Mouse (Mus musculus) midbrain, embryonic 11.5 days (tissue): ENCODE results near the gene Amer2. TPM values are rescaled to one million over a fixed set of nuclear protein-coding genes. Genes with fewer than 3 reads are reported as not detected.

Experiments used
- ATAC-seq: fragments of 200-750 bp; cut with Nextera tagmentation; 2 replicates; pipeline ENCODE4 v1.8.0; 2017; ENCODE audit warnings: moderate TSS enrichment, moderate library complexity; ENCODE audit not compliant: low FRiP score
- DNase-seq: peaks from one replicate; pipeline ENCODE4 v3.0.0; 2015; ENCODE audit warnings: low spot score; ENCODE audit errors: missing footprints
- H3K27ac ChIP-seq: fragments of 300-500 bp; sonication (generic); 2 replicates; pipeline ENCODE4 v1.5.1; 2014; ENCODE audit warnings: low read depth, low read length
- H3K27me3 ChIP-seq: fragments of 300-500 bp; sonication (generic); 2 replicates; pipeline ENCODE4 v1.6.1; 2014; ENCODE audit warnings: mild to moderate bottlenecking, low read length, moderate library complexity, mixed read lengths; ENCODE audit not compliant: control insufficient read depth, insufficient read depth
- H3K36me3 ChIP-seq: fragments of 300-500 bp; sonication (generic); 2 replicates; pipeline ENCODE4 v1.6.1; 2014; ENCODE audit warnings: mild to moderate bottlenecking, low read length, moderate library complexity, mixed read lengths; ENCODE audit not compliant: control insufficient read depth, insufficient read depth
- H3K4me1 ChIP-seq: fragments of 300-500 bp; sonication (generic); 2 replicates; pipeline ENCODE4 v1.6.1; 2014; ENCODE audit warnings: low read length; ENCODE audit not compliant: control insufficient read depth, insufficient read depth
- H3K4me2 ChIP-seq: fragments of 300-500 bp; sonication (generic); 2 replicates; pipeline ENCODE4 v1.6.1; 2014; ENCODE audit warnings: mild to moderate bottlenecking, moderate library complexity
- H3K4me3 ChIP-seq: fragments of 300-500 bp; sonication (generic); 2 replicates; pipeline ENCODE4 v1.5.1; 2014; ENCODE audit warnings: low read depth, low read length
- H3K9ac ChIP-seq: fragments of 300-500 bp; sonication (generic); 2 replicates; pipeline ENCODE4 v1.6.1; 2014; ENCODE audit warnings: low read length
- H3K9me3 ChIP-seq: fragments of 300-500 bp; sonication (generic); 2 replicates; pipeline ENCODE4 v1.6.1; 2016; ENCODE audit warnings: low read length; ENCODE audit not compliant: control insufficient read depth
- WGBS: fragments of 180-500 bp; shearing (Covaris S2); extraction: QIAGEN DNeasy Blood & Tissue Kit; methylation state at CpG from one replicate; pipeline ENCODE4 v1.1.7; 2014; 5-methylcytosine and 5-hydroxymethylcytosine counted together
- polyA plus RNA-seq: library from polyadenylated mRNA; unstranded; fragments of >200 nt; fragmentation: Nextera tagmentation; extraction: Ambion mirVana; gene quantifications from 2 replicates; pipeline ENCODE4 v1.2.1, GENCODE M21; 2014

Amer2 gene
- polyA plus RNA-seq, 1 experiment from 2014 or later, result 11.2 TPM

DNA sequence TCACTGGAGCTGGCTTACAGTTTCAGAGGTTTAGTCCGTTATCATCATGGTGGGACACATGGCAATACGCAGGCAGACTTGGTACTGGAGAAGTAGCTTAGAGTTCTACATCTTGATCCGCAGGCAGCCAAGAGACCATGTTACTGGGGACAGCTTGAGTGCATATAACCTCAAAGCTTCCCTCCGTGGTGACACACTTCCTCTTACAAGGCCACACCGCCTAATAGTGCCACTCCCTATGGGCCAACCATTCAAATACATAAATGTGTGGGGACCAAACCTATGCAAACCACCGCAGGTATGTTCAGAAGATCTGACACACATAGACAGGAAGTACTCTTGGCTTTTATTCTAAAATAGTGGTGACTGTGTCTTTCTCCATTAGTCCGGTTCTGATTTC lies 52.5 kb downstream of the Amer2 start:
- Histone ChIP-seq H3K27ac (no peak overlapping the region), H3K27me3 (peaks cover 4% of the 10 kb centered on the region; the same call in 1 of the 2 replicates), H3K36me3 (no peaks in the 10 kb centered on the region), H3K4me2 (no peak overlapping the region), H3K9ac (no peak overlapping the region), H3K4me3 (no peak overlapping the region), H3K9me3 (no peaks in the 10 kb centered on the region), H3K4me1 (peaks cover 9% of the 10 kb centered on the region; the same call in 1 of the 2 replicates)
- 92% methylated on average over 7 of the region's 7 CpGs for WGBS
- ATAC-seq (no peak), DNase-seq (no peak)

DNA sequence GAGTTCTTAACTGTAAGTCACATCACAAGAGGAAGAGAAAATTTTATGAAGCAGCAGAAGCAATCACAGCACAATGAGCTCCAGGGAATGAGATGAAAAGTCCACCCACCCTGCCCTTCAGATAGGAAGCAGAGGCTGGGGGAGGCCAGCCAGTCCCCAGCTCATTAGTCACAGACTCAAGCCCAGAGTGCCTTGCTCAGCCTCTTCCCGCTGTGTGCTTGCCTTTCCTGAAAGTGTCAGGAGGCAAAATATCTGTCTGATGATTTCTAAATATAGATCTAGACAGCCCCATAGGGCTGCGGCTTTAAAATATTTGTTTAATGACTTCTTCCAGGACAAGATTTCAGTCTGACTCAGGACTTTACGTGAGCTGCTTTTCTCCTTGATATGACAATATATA lies 54.8 kb downstream of the Amer2 start:
- no peak overlapping the region for H3K4me3 ChIP-seq
- no peak overlapping the region for H3K9ac ChIP-seq
- 69% methylated on average over 3 of the region's 3 CpGs for WGBS
- H3K4me1 ChIP-seq, result peaks cover 16% of the 10 kb centered on the region
- H3K27ac ChIP-seq, result no peak overlapping the region
- no peaks in the 10 kb centered on the region for H3K36me3 ChIP-seq
- H3K4me2 ChIP-seq, result no peak overlapping the region
- no peak for DNase-seq
- ATAC-seq, result no peak
- peaks cover 4% of the 10 kb centered on the region; the same call in 1 of the 2 replicates for H3K27me3 ChIP-seq
- H3K9me3 ChIP-seq, result no peaks in the 10 kb centered on the region

DNA sequence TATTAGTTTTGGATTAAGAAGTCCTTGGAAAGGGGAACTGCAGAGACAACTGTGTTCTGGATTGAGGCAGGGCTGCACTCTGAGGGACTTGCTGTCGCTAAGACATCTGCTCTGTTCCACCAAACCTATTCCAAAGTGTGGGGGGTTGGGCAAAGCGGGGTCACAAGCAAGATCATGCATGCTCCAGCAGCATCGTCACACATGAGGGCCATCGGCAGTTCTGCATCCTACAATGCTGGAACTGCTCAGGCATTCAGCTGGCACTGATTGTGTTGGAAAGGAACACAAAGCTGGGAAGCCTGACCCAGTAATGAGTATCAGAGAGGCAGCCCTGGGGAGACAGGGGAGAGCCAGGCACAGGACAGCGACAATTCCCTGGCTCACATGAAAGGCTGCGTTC lies 56.5 kb downstream of the Amer2 start:
- H3K4me3 ChIP-seq, result no peak overlapping the region
- 18% methylated on average over 6 of the region's 6 CpGs for WGBS
- DNase-seq (peak; percentile 90), ATAC-seq (peak; percentile 70)
- H3K9ac ChIP-seq, result no peak overlapping the region
- peaks cover 4% of the 10 kb centered on the region; the same call in 1 of the 2 replicates for H3K27me3 ChIP-seq
- no peak overlapping the region for H3K4me2 ChIP-seq
- H3K36me3 ChIP-seq, result no peaks in the 10 kb centered on the region
- H3K27ac ChIP-seq, result no peak overlapping the region
- no peaks in the 10 kb centered on the region for H3K9me3 ChIP-seq
- H3K4me1 ChIP-seq, result peaks cover 16% of the 10 kb centered on the region

DNA sequence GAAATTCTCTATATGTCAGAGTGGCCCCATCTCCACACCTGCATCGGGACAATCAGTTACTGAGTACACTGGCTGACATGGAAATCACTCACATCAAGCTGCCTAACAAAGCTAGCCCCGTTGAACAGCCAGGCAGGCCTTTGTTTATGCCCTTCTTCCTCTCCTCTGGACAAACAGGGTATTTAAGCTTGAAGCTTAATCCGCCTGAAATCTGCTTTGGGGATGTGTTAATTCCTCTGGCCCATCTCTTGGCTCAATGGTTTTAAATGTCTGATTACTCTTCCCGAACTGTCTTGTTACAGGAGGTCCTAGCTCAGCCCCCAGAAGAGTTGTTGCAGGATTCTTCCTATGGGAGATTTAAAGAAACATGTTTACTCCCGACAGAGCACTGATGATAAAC lies 58.5 kb downstream of the Amer2 start:
- Histone ChIP-seq H3K27ac (no peak overlapping the region), H3K4me1 (peaks cover 16% of the 10 kb centered on the region), H3K4me3 (no peak overlapping the region), H3K36me3 (no peaks in the 10 kb centered on the region), H3K4me2 (no peak overlapping the region), H3K9ac (no peak overlapping the region), H3K9me3 (no peaks in the 10 kb centered on the region), H3K27me3 (peaks cover 4% of the 10 kb centered on the region; the same call in 1 of the 2 replicates)
- WGBS, result 15% methylated on average over 5 of the region's 5 CpGs
- DNase-seq, result peak; percentile 88
- no peak for ATAC-seq

DNA sequence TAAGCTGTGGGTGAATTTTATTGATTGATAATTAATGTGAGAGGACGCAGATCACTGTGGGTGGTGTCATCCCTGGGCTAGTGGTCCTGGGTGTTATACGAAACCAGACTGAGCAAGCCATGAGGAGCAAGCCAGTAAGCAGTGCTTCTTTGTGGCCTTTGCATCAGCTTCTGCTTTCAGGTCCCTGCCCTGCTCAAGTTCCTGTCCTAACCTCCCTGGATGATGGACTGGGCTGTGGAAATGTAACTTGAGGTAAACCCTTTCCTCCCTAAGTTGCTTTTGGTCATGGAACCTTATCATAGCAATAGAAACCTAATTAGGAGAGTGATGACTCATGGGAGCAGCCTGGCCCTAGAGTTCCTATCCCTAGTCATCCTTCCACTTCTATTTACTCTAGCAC lies 59.1 kb downstream of the Amer2 start:
- no peak overlapping the region for H3K4me3 ChIP-seq
- no peak for DNase-seq
- no peaks in the 10 kb centered on the region for H3K9me3 ChIP-seq
- 63% methylated on average over 2 of the region's 2 CpGs for WGBS
- peaks cover 16% of the 10 kb centered on the region for H3K4me1 ChIP-seq
- ATAC-seq, result no peak
- peaks cover 4% of the 10 kb centered on the region; the same call in 1 of the 2 replicates for H3K27me3 ChIP-seq
- H3K27ac ChIP-seq, result no peak overlapping the region
- H3K36me3 ChIP-seq, result no peaks in the 10 kb centered on the region
- H3K4me2 ChIP-seq, result no peak overlapping the region
- H3K9ac ChIP-seq, result no peak overlapping the region

DNA sequence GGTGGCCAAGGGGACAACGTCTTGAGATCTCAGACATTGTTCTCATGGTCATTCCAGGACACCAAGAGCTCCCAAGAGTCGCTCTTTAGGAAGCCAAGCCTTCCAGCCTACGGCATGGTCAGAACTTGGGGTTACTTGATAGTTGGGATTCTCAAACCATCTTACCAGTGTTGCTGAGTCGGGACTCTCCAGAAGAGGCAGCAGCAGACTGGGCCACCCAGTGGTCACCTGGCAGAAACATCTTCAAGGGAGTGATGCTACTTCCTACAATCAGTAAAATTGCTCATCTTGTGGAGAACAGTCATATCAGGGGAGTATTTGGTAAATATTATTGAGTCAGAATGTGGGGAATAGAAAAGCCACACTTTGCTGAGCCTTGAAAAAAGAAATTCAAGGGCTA lies 62.5 kb downstream of the Amer2 start:
- Histone ChIP-seq H3K9me3 (no peaks in the 10 kb centered on the region), H3K4me1 (peaks cover 7% of the 10 kb centered on the region), H3K4me2 (no peak overlapping the region), H3K27ac (no peak overlapping the region), H3K36me3 (no peaks in the 10 kb centered on the region), H3K27me3 (no peaks in the 10 kb centered on the region), H3K4me3 (no peak overlapping the region), H3K9ac (no peak overlapping the region)
- ATAC-seq (no peak), DNase-seq (no peak)
- WGBS, result 74% methylated on average over 4 of the region's 4 CpGs

DNA sequence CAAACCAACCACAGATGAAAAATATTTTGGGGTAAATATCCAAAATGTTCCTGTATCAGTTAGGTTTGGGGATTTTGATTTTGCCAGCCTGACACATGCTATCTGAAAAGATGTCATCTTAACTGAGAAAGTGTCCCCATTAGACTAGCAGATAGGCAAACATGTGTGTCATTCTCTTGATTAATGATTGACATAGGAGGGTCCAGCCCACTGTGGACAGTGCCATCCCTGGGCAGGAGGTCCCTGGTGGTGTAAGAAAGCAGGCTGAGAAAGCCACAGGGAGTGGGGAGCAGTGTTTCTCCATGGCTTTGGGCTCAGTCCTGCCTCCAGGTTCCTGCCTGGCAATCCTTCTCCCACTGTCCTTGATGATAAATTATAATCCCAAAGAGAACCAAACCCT lies 63.3 kb downstream of the Amer2 start:
- DNase-seq (no peak), ATAC-seq (no peak)

More for the DNA sequence above, 63.3 kb downstream of the Amer2 start:
- H3K27ac ChIP-seq, result no peak overlapping the region
- no peak overlapping the region for H3K4me3 ChIP-seq
- no peaks in the 10 kb centered on the region for H3K36me3 ChIP-seq
- H3K9me3 ChIP-seq, result no peaks in the 10 kb centered on the region
- no peak overlapping the region for H3K4me2 ChIP-seq
- H3K27me3 ChIP-seq, result no peaks in the 10 kb centered on the region
- no peak overlapping the region for H3K9ac ChIP-seq
- H3K4me1 ChIP-seq, result peaks cover 3% of the 10 kb centered on the region

Other genes with a start within 250 kb of the Amer2 start
- 7.4 and 8.3 TPM in 2 replicates for gene Atp8a2, start 176.1 kb upstream of the Amer2 start, polyA plus RNA-seq
- 0.04 TPM in 1 of 2 replicates, not detected in the other for gene Nupl1, start 121.8 kb upstream of the Amer2 start, polyA plus RNA-seq
- 86.7 and 94.8 TPM in 2 replicates for gene Gm49336, start 121.8 kb upstream of the Amer2 start, polyA plus RNA-seq
- 51.0 and 57.4 TPM in 2 replicates for gene Mtmr6, start 108.0 kb upstream of the Amer2 start, polyA plus RNA-seq